Mouse (Mus musculus): ENCODE measurements around the gene Psmb9. TPM values are rescaled to one million over a fixed set of nuclear protein-coding genes. Genes with fewer than 3 reads are reported as not detected.
"Not testable (repeated sequence)": the region's sequence is repeated elsewhere in the genome, so short reads cannot be mapped to it uniquely, and the experiment has no call there.

Psmb9 gene
- polyA plus RNA-seq (2016; fragmentation: Nextera tagmentation; extraction: Ambion mirVana): 0.79 and 1.3 TPM in 2 replicates

DNA sequence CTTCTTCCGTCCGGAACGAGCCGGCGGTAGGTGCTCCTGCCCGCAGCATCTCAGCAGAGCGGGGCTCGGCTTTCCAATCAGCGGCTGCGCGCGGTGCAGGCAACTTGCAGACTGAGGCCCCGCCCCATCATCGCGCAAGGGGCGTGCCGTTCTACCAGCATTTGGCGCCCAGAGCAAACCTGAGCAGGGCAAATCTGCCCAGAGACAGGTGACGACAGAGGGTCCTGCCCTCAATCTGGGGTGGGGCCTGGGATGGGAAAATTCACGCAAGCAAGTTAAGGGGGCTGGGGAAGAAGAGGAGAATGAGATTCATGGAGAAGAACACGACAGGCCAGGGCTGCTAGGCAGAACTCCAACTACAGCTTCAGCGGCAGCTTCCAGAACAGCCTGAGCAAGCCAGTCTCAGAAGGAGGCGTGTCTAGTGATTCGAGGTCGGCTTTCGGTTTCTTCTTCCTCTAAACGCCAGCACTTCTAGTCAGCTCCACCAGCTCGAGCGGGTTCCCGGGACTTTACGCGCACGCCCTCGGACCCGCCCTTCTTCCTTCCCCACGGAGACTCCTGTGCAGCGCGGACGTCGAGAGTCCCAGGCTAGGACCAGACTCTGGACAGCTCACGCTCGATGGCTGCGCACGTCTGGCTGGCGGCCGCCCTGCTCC, at the start of gene Psmb9, which contains the start of gene Tap1:
Gene Psmb9 (minus strand): TSS at position 504 of the 656 bp plus-strand sequence.
Gene Tap1 (plus strand): TSS at position 293 of the 656 bp plus-strand sequence.
- Histone ChIP-seq H3K27ac (peak within 1 kb of the TSS; percentile 54), H3K4me1 (peaks cover 19% of the 10 kb centered on the region), H3K27me3 (ENCODE audit: poor library complexity, severe bottlenecking) (peaks cover 95% of the 10 kb centered on the region), H3K9me3 (no peaks in the 10 kb centered on the region), H3K4me3 (peak within 1 kb of the TSS; percentile 56), H3K36me3 (replicated peaks) (no peaks in the 10 kb centered on the region)
- under 1% methylated on average over 46 of the region's 46 CpGs for WGBS
- DNase-seq (ENCODE audit: extremely low spot score, low spot score): peak; percentile 93

DNA sequence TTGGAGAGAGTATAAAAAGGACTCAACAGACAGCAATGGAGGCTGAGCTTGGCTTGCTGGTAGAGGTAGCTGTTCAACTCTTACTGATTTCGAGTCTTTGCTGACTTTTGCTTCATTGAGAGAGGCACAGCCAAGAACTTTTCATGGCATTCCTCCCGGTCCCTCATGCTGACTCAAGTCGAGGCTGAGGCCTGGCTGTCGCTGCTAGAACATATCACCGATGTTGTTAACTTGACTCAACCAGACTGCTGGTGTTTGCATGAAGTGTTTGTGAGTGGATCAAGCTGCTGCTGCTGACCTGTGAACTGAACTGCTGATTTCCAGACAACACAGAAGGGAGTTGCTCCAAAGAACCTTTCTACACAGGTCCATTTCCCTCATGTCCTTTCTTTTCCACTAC, 49.1 kb upstream of the Psmb9 start:
- Histone ChIP-seq H3K36me3 (replicated peaks) (no peaks in the 10 kb centered on the region), H3K4me1 (no peaks in the 10 kb centered on the region), H3K27ac (no peak overlapping the region), H3K4me3 (no peak overlapping the region), H3K27me3 (ENCODE audit: poor library complexity, severe bottlenecking) (no peaks in the 10 kb centered on the region), H3K9me3 (peaks cover 5% of the 10 kb centered on the region; the same call in 1 of the 2 replicates)
- DNase-seq (ENCODE audit: extremely low spot score, low spot score): no peak
- 85% methylated on average over 5 of the region's 5 CpGs for WGBS

DNA sequence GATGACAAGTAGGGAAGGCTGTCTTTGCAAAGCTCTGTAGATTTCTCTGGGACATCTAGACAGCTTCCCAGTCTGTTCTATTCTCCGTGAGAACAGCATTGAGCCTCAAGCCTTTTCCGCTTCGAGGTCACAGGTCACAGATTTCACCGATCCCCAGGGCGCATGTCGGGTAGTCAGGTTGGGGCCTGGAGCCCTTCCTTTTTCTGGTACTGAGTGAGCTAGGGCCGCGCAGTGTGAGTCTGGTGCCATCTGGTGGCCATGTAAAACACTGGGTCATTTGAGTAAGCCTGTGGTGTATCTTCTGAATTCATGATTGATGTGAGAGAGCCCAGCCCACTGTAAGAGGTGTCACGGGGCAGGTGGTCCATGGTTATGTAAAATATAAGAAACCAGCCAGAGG, 47.4 kb upstream of the Psmb9 start:
- no peaks in the 10 kb centered on the region for H3K27me3 ChIP-seq (ENCODE audit: poor library complexity, severe bottlenecking)
- H3K36me3 ChIP-seq (replicated peaks): no peaks in the 10 kb centered on the region
- H3K4me1 ChIP-seq: no peaks in the 10 kb centered on the region
- 59% methylated on average over 9 of the region's 9 CpGs for WGBS
- H3K27ac ChIP-seq: no peak overlapping the region
- peak; percentile 60 for DNase-seq (ENCODE audit: extremely low spot score, low spot score)
- peaks cover 5% of the 10 kb centered on the region; the same call in 1 of the 2 replicates for H3K9me3 ChIP-seq
- H3K4me3 ChIP-seq: no peak overlapping the region

DNA sequence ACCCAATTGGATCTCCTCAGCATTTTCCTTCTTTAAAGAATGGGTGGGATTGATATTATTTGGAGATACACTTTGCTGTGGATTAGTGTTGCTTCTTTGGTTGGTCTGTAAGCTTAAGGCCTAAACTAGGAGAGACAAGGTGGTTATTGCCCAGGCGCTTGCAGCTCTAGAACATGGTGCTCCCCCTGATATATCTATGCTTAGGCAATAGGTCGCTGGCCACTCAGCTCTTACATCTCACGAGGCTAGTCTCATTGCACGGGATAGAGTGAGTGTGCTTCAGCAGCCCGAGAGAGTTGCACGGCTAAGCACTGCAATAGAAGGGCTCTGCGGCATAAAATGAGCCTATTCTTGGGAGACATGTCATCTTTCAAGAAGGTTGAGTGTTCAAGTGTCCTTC, 44.5 kb upstream of the Psmb9 start:
- not testable (repeated sequence) for H3K36me3 ChIP-seq (replicated peaks); H3K4me3 ChIP-seq; H3K27ac ChIP-seq; H3K4me1 ChIP-seq; DNase-seq (ENCODE audit: extremely low spot score, low spot score); H3K9me3 ChIP-seq; H3K27me3 ChIP-seq (ENCODE audit: poor library complexity, severe bottlenecking)
- WGBS: 84% methylated on average over 6 of the region's 7 CpGs

DNA sequence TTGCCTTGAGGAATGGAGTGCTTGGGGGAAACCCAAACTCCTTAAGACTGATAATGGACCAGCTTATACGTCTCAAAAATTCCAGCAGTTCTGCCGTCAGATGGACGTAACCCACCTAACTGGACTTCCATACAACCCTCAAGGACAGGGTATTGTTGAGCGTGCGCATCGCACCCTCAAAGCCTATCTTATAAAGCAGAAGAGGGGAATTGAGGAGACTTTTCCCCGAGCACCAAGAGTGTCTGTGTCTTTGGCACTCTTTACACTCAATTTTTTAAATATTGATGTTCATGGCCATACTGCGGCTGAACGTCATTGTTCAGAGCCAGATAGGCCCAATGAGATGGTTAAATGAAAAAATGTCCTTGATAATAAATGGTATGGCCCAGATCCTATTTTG, 43.4 kb upstream of the Psmb9 start:
- not testable (repeated sequence) for H3K27me3 ChIP-seq (ENCODE audit: poor library complexity, severe bottlenecking); H3K36me3 ChIP-seq (replicated peaks); H3K9me3 ChIP-seq; H3K27ac ChIP-seq; DNase-seq (ENCODE audit: extremely low spot score, low spot score); H3K4me3 ChIP-seq; H3K4me1 ChIP-seq
- WGBS: 94% methylated on average over 9 of the region's 9 CpGs

DNA sequence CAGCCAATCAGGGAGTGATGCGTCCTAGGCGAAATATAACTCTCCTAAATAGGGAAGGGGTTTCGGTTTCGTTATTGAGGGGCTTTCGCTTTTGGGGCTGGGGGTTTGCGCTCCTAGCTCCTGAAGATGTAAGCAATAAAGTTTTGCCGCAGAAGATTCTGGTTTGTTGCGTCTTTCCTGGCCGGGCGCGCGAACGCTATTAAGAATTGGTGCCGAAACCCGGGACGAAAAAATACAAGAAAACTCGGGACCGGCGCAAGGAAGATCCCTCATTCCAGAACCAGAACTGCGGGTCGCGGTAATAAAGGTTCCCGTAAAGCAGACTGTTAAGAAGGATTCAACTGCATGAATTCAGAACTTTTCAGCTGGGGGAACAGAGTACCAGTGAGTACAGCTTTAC, 38.3 kb upstream of the Psmb9 start:
- not testable (repeated sequence) for H3K4me1 ChIP-seq; DNase-seq (ENCODE audit: extremely low spot score, low spot score); H3K27ac ChIP-seq; H3K4me3 ChIP-seq; H3K36me3 ChIP-seq (replicated peaks); H3K27me3 ChIP-seq (ENCODE audit: poor library complexity, severe bottlenecking)
- peaks cover 14% of the 10 kb centered on the region for H3K9me3 ChIP-seq
- WGBS: 96% methylated on average over 17 of the region's 23 CpGs

DNA sequence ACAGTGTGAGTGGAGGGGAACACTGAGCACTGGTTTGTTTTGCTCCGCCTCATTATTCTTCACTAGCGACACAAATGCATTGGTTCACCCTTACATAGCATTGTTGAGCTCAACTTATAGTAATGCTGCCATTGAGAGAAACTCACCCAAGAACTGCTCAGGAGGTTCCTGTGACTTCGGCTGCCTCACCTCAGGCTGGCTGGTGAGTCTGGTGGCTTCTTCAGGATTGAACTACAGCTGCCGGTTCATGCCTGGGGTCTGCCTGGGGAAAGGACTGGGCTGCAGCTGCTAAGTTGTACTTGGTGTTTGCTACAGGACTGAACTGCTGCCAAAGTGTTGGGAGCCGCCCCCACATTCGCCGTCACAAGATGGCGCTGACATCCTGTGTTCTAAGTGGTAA, 37.9 kb upstream of the Psmb9 start:
- H3K36me3 ChIP-seq (replicated peaks): no peaks in the 10 kb centered on the region
- no peaks in the 10 kb centered on the region for H3K27me3 ChIP-seq (ENCODE audit: poor library complexity, severe bottlenecking)
- H3K4me3 ChIP-seq: no peak overlapping the region
- no peak for DNase-seq (ENCODE audit: extremely low spot score, low spot score)
- no peak overlapping the region for H3K27ac ChIP-seq
- H3K4me1 ChIP-seq: no peaks in the 10 kb centered on the region
- H3K9me3 ChIP-seq: peaks cover 14% of the 10 kb centered on the region
- 97% methylated on average over 8 of the region's 8 CpGs for WGBS

DNA sequence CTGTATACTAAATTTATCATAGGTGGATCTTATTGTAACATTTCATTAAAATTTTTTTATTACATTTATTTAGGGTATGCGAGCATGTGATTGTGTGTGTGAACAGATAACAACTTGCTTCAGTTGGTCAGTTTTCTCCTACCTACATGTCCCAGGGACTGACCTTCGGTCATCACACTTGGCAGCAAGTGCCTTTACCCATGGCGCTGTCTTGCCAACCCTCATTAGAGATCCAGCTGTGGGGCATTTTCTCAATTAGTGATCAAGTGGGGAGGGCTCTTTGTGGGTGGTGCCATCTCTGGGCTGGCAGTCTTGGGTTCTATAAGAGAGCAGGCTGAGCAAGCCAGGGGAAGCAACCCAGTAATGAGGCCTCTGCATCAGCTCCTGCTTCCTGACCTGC, 37.3 kb upstream of the Psmb9 start:
- Histone ChIP-seq H3K36me3 (replicated peaks) (no peaks in the 10 kb centered on the region), H3K27ac (no peak overlapping the region), H3K4me1 (no peaks in the 10 kb centered on the region), H3K27me3 (ENCODE audit: poor library complexity, severe bottlenecking) (no peaks in the 10 kb centered on the region), H3K4me3 (no peak overlapping the region), H3K9me3 (peaks cover 14% of the 10 kb centered on the region)
- no peak for DNase-seq (ENCODE audit: extremely low spot score, low spot score)
- WGBS: 93% methylated on average over 3 of the region's 3 CpGs

DNA sequence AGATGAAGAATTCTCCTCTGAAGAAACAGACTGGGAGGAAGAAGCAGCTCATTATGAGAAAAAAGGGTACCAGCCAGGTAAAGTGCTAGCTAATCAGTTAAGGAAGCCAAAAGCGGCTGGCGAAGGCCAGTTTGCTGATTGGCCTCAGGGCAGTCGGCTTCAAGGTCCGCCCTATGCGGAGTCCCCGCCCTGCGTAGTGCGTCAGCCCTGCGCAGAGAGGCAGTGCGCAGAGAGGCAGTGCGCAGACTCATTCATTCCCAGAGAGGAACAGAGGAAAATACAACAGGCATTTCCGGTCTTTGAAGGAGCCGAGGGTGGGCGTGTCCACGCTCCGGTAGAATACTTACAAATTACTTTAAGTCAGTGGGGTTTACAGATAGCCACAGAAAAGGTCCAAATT, 32.8 kb upstream of the Psmb9 start:
- not testable (repeated sequence) for H3K27me3 ChIP-seq (ENCODE audit: poor library complexity, severe bottlenecking); H3K27ac ChIP-seq; H3K4me1 ChIP-seq; H3K36me3 ChIP-seq (replicated peaks); DNase-seq (ENCODE audit: extremely low spot score, low spot score); H3K4me3 ChIP-seq
- H3K9me3 ChIP-seq: peaks cover 20% of the 10 kb centered on the region
- WGBS: 98% methylated on average over 8 of the region's 16 CpGs

DNA sequence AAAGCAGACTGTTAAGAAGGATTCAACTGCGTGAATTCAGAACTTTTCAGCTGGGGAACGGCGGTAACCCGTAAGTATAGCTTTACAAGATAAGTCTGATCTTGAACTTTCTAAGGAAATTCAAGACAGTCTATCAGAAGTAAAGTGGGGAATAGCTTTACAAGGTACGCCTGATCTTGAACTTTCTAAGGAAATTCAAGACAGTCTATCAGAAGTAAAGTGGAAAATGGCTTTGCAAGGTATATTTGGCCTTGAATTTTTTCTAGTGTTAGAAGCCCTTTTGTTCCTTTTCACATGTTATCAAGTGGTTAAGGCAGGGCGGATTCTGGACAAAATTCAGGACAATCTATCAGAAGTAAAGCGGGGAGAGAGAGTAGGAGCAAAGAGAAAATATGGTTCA, 32.2 kb upstream of the Psmb9 start:
- not testable (repeated sequence) for H3K27ac ChIP-seq; H3K36me3 ChIP-seq (replicated peaks); H3K4me3 ChIP-seq; DNase-seq (ENCODE audit: extremely low spot score, low spot score); H3K4me1 ChIP-seq
- H3K9me3 ChIP-seq: peaks cover 14% of the 10 kb centered on the region
- 92% methylated on average over 3 of the region's 7 CpGs for WGBS
- peaks cover 12% of the 10 kb centered on the region for H3K27me3 ChIP-seq (ENCODE audit: poor library complexity, severe bottlenecking)

DNA sequence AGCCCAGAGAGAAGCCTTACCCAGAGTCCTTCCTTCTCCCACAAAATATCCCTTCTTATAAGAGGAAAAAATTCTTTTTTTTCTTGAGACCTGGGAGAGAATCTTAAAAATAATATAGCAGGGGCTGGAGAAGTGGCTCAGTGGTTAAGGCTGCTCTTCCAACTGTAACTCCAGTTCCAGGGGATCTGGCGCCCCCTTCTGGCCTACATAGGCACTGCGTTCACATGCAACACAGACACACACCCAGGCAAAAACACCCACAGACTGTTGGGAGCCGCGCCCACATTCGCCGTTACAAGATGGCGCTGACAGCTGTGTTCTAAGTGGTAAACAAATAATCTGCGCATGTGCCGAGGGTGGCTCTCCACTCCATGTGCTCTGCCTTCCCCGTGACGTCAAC, 31.5 kb upstream of the Psmb9 start:
- not testable (repeated sequence) for H3K27ac ChIP-seq; H3K9me3 ChIP-seq; DNase-seq (ENCODE audit: extremely low spot score, low spot score); H3K4me3 ChIP-seq; H3K36me3 ChIP-seq (replicated peaks); H3K4me1 ChIP-seq
- peaks cover 19% of the 10 kb centered on the region for H3K27me3 ChIP-seq (ENCODE audit: poor library complexity, severe bottlenecking)
- 89% methylated on average over 9 of the region's 11 CpGs for WGBS

DNA sequence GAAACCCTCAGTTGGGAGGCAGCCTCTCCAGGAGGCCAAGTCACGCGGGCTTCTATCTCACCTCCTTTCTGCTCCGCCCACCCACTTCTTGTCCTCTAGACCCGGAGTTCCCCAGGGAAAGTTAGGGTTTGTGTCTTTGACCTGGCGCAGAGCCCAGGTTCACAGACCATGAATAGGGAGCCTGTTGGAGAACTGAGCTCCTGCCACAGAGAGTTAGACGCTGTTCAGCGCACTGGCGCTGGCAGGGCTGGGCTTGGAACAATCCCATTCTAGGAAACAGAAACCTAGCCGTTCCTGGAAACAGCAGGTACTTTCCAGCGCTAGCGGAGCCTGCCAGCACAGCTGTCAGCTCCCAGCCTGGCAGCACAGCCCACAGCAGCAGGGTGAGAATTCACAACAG, 31.1 kb upstream of the Psmb9 start:
- no peaks in the 10 kb centered on the region for H3K36me3 ChIP-seq (replicated peaks)
- WGBS: 90% methylated on average over 11 of the region's 11 CpGs
- H3K4me1 ChIP-seq: peaks cover 7% of the 10 kb centered on the region; the same call in 1 of the 2 replicates

DNA sequence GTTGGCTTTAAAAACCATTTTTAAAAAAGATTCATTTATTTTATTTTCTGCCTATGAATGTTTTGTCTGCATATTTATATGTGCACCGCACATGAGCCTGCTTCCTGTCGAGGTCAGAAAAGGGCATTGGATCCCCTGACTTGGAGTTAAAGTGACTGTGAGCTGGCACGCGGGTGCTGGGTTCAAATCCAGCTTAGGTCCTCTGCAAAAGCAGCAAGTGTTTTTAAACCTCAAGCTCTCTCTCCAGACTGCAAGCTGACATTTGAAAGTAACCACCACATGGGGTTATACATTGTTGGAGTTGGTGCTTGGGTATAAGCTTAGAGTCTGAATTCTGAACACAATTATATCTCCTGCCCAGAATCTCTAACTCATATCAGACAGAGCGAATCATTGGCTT, 30.4 kb upstream of the Psmb9 start:
- peaks cover 7% of the 10 kb centered on the region; the same call in 1 of the 2 replicates for H3K4me1 ChIP-seq
- no peaks in the 10 kb centered on the region for H3K36me3 ChIP-seq (replicated peaks)
- H3K27me3 ChIP-seq (ENCODE audit: poor library complexity, severe bottlenecking): peaks cover 30% of the 10 kb centered on the region
- no peak overlapping the region for H3K27ac ChIP-seq
- no peak for DNase-seq (ENCODE audit: extremely low spot score, low spot score)
- no peak overlapping the region for H3K4me3 ChIP-seq
- WGBS: 89% methylated on average over 5 of the region's 5 CpGs
- peaks cover 9% of the 10 kb centered on the region for H3K9me3 ChIP-seq

More for the DNA sequence above, 31.1 kb upstream of the Psmb9 start:
- Histone ChIP-seq H3K9me3 (peaks cover 9% of the 10 kb centered on the region), H3K27ac (no peak overlapping the region), H3K4me3 (no peak overlapping the region), H3K27me3 (ENCODE audit: poor library complexity, severe bottlenecking) (peaks cover 23% of the 10 kb centered on the region)
- DNase-seq (ENCODE audit: extremely low spot score, low spot score): no peak
